Mouse (Mus musculus): ENCODE measurements at regions not wholly inside any gene's neighbourhood (a gene's known extent, or its start where the extent isn't known, plus 50 kb on each side); places are given as distances from the start of the nearest gene placed in this dataset.
"Not testable (repeated sequence)": the region's sequence is repeated elsewhere in the genome, so short reads cannot be mapped to it uniquely, and the experiment has no call there.

- DNase-seq, result no peak
These were observed 452.6 kb upstream of the Nrsn1 start for GRCm38 (mm10) chr13:25722595-25723525.

GRCm38 (mm10) chr13:25700965-25701364 is 430.7 kb upstream of the Nrsn1 start:
- DNase-seq, result no peak

- DNase-seq, result no peak
These were observed 425.7 kb upstream of the Nrsn1 start for GRCm38 (mm10) chr13:25695956-25696355.

DNA sequence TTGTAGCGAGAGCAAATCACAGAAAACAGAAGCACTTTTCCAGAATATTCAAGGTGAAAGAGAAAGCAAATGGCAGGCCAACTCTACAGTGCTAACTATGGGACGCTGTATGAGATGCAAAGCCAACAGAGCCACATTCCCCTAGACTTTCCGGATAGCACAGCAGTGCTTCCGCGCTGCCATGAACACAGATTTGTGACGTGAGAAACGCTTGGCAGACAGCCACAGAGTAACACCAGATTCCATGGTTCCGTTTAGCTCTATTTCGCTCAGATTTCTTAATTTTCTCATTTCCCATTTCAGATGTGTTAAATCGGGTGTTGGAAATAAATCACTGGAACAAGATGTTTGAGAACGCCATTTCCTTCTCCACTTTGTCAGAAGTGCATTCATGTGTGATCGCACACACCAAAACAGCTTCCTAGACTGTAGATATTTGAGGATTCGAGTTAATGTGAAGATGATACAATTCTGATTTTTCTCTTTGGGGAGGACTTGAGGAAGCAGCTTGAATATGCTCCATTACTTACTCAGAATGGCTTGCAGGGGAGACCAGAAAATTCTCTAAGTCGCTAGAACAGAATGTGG is 424.8 kb upstream of the Nrsn1 start:
- no peak for DNase-seq

DNA sequence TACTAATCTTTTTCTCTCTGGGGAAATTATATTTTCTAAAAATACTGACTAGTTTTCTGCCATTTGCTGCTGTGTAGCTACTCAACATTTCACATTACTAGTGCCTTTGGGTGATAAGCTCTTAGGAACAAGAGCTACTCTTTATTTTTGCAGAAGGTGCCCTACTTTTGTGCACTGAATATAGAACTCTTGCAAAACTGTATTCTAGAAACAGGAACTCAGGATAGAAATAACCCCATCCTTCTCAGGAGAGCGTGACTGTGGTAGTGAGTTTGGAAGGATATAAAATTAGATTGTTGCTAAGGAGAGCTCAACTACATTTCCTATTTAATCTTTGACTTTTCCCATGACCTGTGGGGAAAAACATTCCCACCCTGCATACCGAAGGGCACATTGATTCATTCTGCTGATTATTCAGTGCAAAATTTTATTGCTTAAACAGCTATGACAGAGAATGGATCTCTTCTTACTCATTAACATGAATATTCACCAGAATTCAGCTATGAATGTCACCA is 408.0 kb upstream of the Nrsn1 start:
- no peak for DNase-seq

GRCm38 (mm10) chr13:25675208-25675607 is 404.9 kb upstream of the Nrsn1 start:
- no peak for DNase-seq

DNA sequence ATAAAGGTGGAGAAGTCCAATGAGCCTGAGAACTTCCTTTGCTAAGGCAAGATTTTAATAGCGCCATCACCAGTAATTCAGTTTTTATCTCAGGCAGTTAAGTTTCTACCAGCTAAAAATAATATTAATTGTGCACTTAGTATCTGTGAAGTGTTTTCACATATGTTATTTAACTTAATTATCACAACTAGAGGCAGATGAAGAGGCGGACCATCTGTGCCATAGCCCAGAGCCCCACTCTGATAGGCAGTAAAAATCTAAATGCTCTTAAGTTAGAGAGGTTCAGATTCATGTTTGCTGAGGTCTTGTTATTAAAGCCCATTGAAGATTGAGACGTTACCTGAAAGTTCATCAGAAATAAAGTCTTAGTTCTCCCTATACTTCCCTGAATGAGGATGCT is 395.7 kb upstream of the Nrsn1 start:
- DNase-seq, result no peak

GRCm38 (mm10) chr13:25664963-25665606 is 394.8 kb upstream of the Nrsn1 start:
- no peak for DNase-seq

GRCm38 (mm10) chr13:25648430-25648786 is 378.1 kb upstream of the Nrsn1 start:
- DNase-seq, result no peak

- DNase-seq, result no peak
These were observed 377.6 kb upstream of the Nrsn1 start for GRCm38 (mm10) chr13:25647711-25648429.

DNA sequence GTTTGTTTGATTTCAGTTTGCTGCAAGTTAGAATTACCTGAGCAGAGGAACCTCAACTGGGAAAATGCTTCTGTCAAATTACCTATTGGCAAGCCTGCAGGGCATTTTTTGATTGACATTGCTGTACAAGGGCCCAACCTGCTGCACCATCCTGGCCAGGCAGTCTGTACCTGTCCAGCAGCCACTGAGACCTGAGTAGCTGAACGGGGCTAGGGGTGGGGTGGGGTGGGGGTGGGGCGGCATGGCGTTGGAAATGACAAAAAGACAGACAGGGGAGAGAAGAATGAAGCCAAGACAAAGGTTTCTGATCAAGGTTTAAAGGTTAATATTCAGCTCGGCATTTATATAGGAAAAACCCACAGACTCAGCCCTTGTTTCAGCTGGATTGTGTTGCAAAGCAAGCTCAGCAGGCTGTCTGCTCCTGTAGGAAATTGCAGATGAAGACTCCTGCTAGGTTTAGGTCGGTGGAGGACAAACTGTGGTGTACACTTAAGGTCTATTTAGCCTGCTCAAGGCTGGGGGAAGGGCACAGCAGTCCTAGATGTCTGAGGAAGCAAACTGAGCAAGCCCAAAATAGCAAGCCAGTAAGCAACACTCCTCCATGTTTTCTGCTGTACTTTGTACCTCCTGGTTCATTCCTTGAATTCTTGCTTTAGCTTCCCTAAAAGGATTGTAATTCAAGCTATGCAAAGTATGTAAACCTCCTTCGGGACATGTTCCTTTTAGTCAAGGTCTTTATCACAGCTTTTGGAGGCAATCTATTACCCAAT is 369.4 kb upstream of the Nrsn1 start:
- DNase-seq, result no peak

DNA sequence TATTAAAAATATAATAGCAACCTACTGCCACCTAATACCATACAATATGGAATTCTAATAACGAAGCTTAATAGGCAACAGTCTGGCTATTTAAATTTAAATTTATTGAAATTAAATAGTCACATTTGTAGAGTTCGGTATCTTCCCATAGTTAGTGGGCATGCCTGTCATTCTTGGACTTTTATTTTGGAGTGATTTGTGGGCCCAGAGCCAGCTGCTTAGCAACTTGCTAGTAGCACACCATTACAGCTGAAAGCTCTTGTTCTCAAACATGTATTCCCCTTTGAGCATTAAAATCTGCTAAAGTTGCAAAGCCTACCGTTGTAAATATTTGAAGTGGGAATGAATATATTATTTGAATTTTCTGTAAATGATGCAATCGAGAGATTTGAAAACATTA is 359.2 kb upstream of the Nrsn1 start:
- DNase-seq, result no peak

DNA sequence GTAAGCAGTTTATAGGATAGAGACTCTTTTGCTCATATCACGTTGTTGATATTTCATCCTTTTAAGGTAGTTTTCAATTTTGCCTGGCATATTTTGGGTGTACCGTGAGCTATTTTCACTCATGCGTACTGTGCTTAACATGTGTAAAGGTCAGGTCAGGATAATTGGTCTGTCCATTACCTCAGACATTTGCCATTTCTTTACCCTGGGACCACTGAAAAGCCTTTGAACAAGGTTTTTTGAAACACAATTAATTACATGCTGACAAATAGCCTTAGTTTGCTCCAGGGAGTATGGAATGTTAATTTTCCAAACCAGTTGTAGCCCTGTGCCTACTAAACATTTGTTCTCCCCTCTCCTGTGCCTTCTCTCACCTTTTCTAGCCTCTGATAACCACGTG is 347.3 kb upstream of the Nrsn1 start:
- DNase-seq, result no peak

GRCm38 (mm10) chr13:25611986-25612385 is 341.7 kb upstream of the Nrsn1 start:
- no peak for DNase-seq

DNA sequence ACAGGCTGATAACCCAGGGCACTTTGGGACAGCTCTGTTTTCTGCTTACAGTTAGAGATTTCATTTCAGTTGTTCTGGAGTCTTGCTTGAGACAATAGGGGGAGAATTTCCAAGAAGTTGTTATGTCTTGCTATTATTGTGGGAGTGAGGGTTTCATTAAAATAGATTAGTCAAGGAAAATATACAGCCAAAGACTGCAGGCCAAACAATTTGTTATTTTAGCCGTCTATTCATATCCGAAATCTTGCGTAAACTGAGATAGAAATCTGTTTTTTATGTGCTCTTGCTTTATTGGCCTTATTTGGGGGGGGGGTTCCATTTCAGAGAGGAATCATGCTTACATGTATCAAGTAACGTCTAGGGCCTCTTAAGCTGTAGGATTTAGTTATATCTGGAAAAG is 339.3 kb upstream of the Nrsn1 start:
- DNase-seq, result no peak

DNA sequence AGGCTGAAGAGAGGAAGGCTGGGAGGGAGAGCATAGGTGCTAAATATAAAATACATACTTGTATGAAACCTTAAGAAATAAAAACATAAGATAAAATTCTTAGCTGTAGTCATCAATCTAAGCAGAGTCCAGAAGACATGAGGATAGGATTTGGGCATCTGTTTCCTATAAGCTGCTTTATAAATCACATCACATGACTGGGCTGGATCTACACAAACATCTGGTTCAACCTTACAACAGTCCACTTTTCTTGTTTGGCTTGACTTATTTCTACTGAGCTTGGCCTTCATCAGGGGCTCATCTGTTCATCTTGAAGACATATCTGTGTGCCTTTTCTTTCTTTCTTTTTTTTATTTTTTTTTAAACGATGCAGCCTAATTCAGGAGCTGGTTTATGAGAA is 338.9 kb upstream of the Nrsn1 start:
- no peak for DNase-seq

DNA sequence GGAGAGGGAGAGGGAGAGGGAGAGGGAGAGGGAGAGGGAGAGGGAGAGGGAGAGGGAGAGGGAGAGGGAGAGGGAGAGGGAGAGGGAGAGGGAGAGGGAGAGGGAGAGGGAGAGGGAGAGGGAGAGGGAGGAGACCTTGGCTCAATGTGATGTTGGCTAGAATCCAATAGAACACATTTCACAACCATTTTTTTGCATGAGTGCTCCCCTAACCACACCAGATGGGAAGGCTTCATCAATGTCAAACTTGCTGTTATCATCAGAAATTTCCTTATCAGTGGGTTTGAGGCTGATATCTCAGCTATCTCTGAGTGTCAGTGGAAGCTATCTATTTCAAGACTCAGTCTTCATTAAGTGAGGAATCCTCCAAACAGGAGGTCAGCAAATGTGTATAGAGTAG is 331.0 kb upstream of the Nrsn1 start:
- DNase-seq, result not testable (repeated sequence)

DNA sequence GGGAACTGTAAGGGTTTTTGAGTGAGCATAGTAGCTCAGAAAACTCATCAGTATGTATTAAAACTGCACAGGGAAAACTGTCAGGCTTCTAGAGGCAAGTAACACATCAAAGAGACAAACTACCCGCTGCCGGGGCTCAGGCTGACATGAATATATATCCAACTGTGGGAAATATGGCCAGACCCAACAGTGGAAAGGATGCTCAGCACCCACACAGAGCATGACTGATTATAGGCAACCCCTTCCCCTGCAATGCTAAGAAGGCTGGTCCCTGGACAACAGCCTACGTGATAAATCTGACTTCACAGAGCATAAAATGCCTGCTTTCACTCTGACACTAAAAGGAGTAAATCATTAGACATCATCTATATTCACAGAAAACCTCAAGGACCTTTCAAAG is 324.3 kb upstream of the Nrsn1 start:
- DNase-seq, result no peak

DNA sequence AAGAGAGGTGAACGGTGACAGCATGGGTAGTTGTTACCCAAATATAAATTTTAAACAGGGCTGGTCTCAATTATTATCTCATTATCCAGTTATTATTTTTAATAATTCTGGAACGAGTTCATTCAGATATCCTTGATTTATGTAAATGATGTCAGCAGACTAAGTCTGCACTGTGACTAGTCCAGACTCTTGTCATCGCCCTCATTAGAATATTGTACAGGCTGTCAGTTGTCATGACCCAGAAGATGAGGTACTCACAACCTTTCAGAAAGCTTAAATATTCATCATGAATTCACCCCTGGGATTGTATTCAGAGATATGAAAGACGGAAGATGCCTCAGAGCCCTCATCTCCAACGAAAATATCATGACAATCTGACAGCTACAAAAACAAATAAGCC is 300.3 kb upstream of the Nrsn1 start:
- DNase-seq, result no peak

- peak; percentile 17 to 23 for DNase-seq
These were observed 292.4 kb upstream of the Nrsn1 start for GRCm38 (mm10) chr13:25562746-25563145.

DNA sequence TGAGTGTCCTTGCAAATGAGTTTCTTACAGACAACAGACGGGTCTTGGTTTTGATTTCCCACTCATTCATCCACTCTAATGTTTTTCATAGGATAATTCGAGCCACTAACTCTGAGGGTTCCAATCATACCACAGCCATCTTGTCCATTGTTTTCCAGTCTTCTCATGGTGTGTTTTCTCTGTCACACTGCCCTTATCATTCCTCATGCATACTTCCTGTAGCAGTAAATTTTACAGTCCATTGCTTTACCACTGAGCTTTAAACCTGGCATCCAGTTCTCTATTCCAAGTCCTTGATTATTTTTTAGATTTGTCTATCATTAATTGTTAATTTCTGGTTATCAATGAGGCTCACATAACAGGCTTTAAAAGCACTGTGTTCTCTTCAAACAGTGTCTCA is 290.0 kb upstream of the Nrsn1 start:
- no peak for DNase-seq

DNA sequence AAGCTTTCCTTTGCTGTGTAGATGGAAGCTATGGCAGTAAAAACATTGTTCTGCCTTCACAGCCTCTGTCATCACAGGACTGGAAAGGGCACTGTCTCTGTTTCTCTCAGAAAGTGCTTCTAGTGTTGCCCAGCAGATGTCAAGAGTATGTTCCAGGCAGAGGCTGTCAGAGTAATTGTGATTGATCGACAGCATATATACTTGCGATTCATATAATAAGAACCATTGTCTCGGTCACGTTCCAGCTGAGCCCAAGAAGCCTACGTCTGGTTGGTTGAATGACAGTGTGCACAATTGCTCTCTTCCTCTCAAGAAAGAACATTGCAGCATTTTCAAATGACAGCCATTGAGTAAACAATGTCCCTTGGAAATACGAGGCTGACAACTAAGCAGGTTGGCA is 284.7 kb upstream of the Nrsn1 start:
- DNase-seq, result no peak
